Mouse (Mus musculus) intestine, embryonic 14.5 days (tissue): Measurements from ENCODE around the gene Tsfm. TPM values are rescaled to one million over a fixed set of nuclear protein-coding genes. Genes with fewer than 3 reads are reported as not detected.

ENCODE experiments used
- ATAC-seq: fragments of 200-750 bp; cut with Nextera tagmentation; replicated peaks from 2 replicates; pipeline ENCODE4 v1.8.0; 2017; ENCODE audit warnings: low read depth, moderate number of reproducible peaks, moderate TSS enrichment, moderate library complexity; ENCODE audit not compliant: low FRiP score, low TSS enrichment
- DNase-seq: peaks from one replicate; pipeline ENCODE4 v3.0.0-alpha.2; 2018; ENCODE audit warnings: low spot score
- H3K27ac ChIP-seq: fragments of 300-500 bp; sonication (generic); 2 replicates; pipeline ENCODE4 v1.5.1; 2014; ENCODE audit warnings: low read depth, mild to moderate bottlenecking, control low read depth
- H3K27me3 ChIP-seq: fragments of 300-500 bp; sonication (generic); replicated peaks from 2 replicates; pipeline ENCODE4 v1.6.1; 2014; ENCODE audit warnings: low read length, control low read depth; ENCODE audit not compliant: control insufficient read depth, insufficient read depth
- H3K36me3 ChIP-seq: fragments of 300-500 bp; sonication (generic); 2 replicates; pipeline ENCODE4 v1.6.1; 2014; ENCODE audit warnings: low read length, control low read depth; ENCODE audit not compliant: control insufficient read depth, insufficient read depth
- H3K4me1 ChIP-seq: fragments of 300-500 bp; sonication (generic); replicated peaks from 2 replicates; pipeline ENCODE4 v1.6.1; 2014; ENCODE audit warnings: low read length, control low read depth, mixed read lengths; ENCODE audit not compliant: control insufficient read depth, insufficient read depth
- H3K4me2 ChIP-seq: fragments of 300-500 bp; sonication (generic); 2 replicates; pipeline ENCODE4 v1.6.1; 2014; ENCODE audit warnings: low read length
- H3K4me3 ChIP-seq: fragments of 300-500 bp; sonication (generic); 2 replicates; pipeline ENCODE4 v1.5.1; 2014; ENCODE audit warnings: low read depth, low read length, control low read depth, mixed read lengths
- H3K9ac ChIP-seq: fragments of 300-500 bp; sonication (generic); 2 replicates; pipeline ENCODE4 v1.6.1; 2014; ENCODE audit warnings: mild to moderate bottlenecking, low read length
- H3K9me3 ChIP-seq: fragments of 300-500 bp; sonication (generic); 2 replicates; pipeline ENCODE4 v1.6.1; 2016; ENCODE audit warnings: low read length, control low read depth; ENCODE audit not compliant: control insufficient read depth
- WGBS: fragments of 180-500 bp; shearing (Covaris S2); extraction: QIAGEN DNeasy Blood & Tissue Kit; methylation state at CpG from one replicate; pipeline ENCODE4 v1.1.7; 2014; 5-methylcytosine and 5-hydroxymethylcytosine counted together
- polyA plus RNA-seq: library from polyadenylated mRNA; unstranded; fragments of >200 nt; fragmentation: Nextera tagmentation; extraction: Ambion mirVana; gene quantifications from 2 replicates; pipeline ENCODE4 v1.2.1, GENCODE M21; 2014

Gene Tsfm
- polyA plus RNA-seq, 1 experiment from 2014 or later, result 86.3 TPM

GRCm38 (mm10) chr10:126981746-126982145 is 48.9 kb downstream of the Tsfm start:
- peaks cover 73% of the 10 kb centered on the region for H3K4me1 ChIP-seq
- ATAC-seq (no peak), DNase-seq (no peak)
- H3K4me2 ChIP-seq, result peak overlapping the region; percentile 95
- peaks cover 9% of the 10 kb centered on the region; the same call in 1 of the 2 replicates for H3K36me3 ChIP-seq
- H3K27me3 ChIP-seq, result no peaks in the 10 kb centered on the region
- H3K27ac ChIP-seq, result no peak overlapping the region
- peak overlapping the region; percentile 95 for H3K4me3 ChIP-seq
- WGBS, result 48% methylated on average over 3 of the region's 3 CpGs
- H3K9ac ChIP-seq, result no peak overlapping the region
- no peaks in the 10 kb centered on the region for H3K9me3 ChIP-seq

GRCm38 (mm10) chr10:126980933-126981530 is 49.6 kb downstream of the Tsfm start:
- Histone ChIP-seq H3K4me3 (peak overlapping the region; percentile 95), H3K9ac (peak overlapping the region; percentile 97), H3K4me2 (peak overlapping the region; percentile 95), H3K27me3 (no peaks in the 10 kb centered on the region), H3K36me3 (peaks cover 9% of the 10 kb centered on the region; the same call in 1 of the 2 replicates), H3K4me1 (peaks cover 70% of the 10 kb centered on the region), H3K9me3 (no peaks in the 10 kb centered on the region), H3K27ac (peak overlapping the region; percentile 100)
- DNase-seq (no peak), ATAC-seq (no peak)
- WGBS, result 6% methylated on average over 11 of the region's 11 CpGs

GRCm38 (mm10) chr10:126980221-126980932 is 50.3 kb downstream of the Tsfm start:
- H3K4me1 ChIP-seq, result peaks cover 64% of the 10 kb centered on the region
- 1% methylated on average over 16 of the region's 16 CpGs for WGBS
- peak overlapping the region; percentile 95 for H3K4me2 ChIP-seq
- no peak for ATAC-seq
- peak overlapping the region; percentile 97 for H3K9ac ChIP-seq
- DNase-seq, result no peak
- peak overlapping the region; percentile 95 for H3K4me3 ChIP-seq
- H3K27me3 ChIP-seq, result no peaks in the 10 kb centered on the region
- H3K27ac ChIP-seq, result peak overlapping the region; percentile 100
- peaks cover 9% of the 10 kb centered on the region; the same call in 1 of the 2 replicates for H3K36me3 ChIP-seq
- H3K9me3 ChIP-seq, result no peaks in the 10 kb centered on the region

- Histone ChIP-seq H3K9ac (peak overlapping the region; percentile 97), H3K27me3 (no peaks in the 10 kb centered on the region), H3K4me3 (peak overlapping the region; percentile 95), H3K36me3 (peaks cover 9% of the 10 kb centered on the region; the same call in 1 of the 2 replicates), H3K27ac (peak overlapping the region; percentile 100), H3K4me2 (peak overlapping the region; percentile 95), H3K4me1 (peaks cover 57% of the 10 kb centered on the region), H3K9me3 (no peaks in the 10 kb centered on the region)
- ATAC-seq, result no peak
- DNase-seq, result no peak
- WGBS, result under 1% methylated on average over 39 of the region's 57 CpGs
These were observed 50.9 kb downstream of the Tsfm start for GRCm38 (mm10) chr10:126979636-126980151.

- peak overlapping the region; percentile 97 for H3K9ac ChIP-seq
- peaks cover 9% of the 10 kb centered on the region; the same call in 1 of the 2 replicates for H3K36me3 ChIP-seq
- no peaks in the 10 kb centered on the region for H3K9me3 ChIP-seq
- H3K27ac ChIP-seq, result peak overlapping the region; percentile 100
- ATAC-seq (peak; percentile 24), DNase-seq (no peak)
- H3K4me3 ChIP-seq, result peak overlapping the region; percentile 95
- H3K4me2 ChIP-seq, result peak overlapping the region; percentile 95
- 0% methylated on average over 45 of the region's 62 CpGs for WGBS
- no peaks in the 10 kb centered on the region for H3K27me3 ChIP-seq
- H3K4me1 ChIP-seq, result peaks cover 52% of the 10 kb centered on the region
These were observed 51.5 kb downstream of the Tsfm start for GRCm38 (mm10) chr10:126979121-126979635.

GRCm38 (mm10) chr10:126978277-126978994 is 52.2 kb downstream of the Tsfm start, which contains the start of gene Ctdsp2:
TSS of gene Ctdsp2 (plus strand) at chr10:126978717.
- no peaks in the 10 kb centered on the region for H3K27me3 ChIP-seq
- peak within 1 kb of the TSS; percentile 97 for H3K9ac ChIP-seq
- peak within 1 kb of the TSS; percentile 95 for H3K4me2 ChIP-seq
- peaks cover 9% of the 10 kb centered on the region; the same call in 1 of the 2 replicates for H3K36me3 ChIP-seq
- H3K4me1 ChIP-seq, result peaks cover 44% of the 10 kb centered on the region
- ATAC-seq (peak; percentile 94), DNase-seq (peak; percentile 100)
- WGBS, result under 1% methylated on average over 55 of the region's 56 CpGs
- H3K27ac ChIP-seq, result peak within 1 kb of the TSS; percentile 100
- H3K9me3 ChIP-seq, result no peaks in the 10 kb centered on the region
- peak within 1 kb of the TSS; percentile 95 for H3K4me3 ChIP-seq

GRCm38 (mm10) chr10:126977076-126977475 is 53.6 kb downstream of the Tsfm start:
- 57% methylated on average over 4 of the region's 4 CpGs for WGBS
- Histone ChIP-seq H3K4me1 (peaks cover 41% of the 10 kb centered on the region), H3K36me3 (peaks cover 5% of the 10 kb centered on the region; the same call in 1 of the 2 replicates)

GRCm38 (mm10) chr10:126975706-126976105 is 54.9 kb downstream of the Tsfm start:
- DNase-seq, result no peak
- WGBS, result 74% methylated on average over 6 of the region's 6 CpGs
- Histone ChIP-seq H3K4me3 (no peak overlapping the region), H3K36me3 (no peaks in the 10 kb centered on the region), H3K27ac (no peak overlapping the region), H3K9ac (no peak overlapping the region), H3K27me3 (no peaks in the 10 kb centered on the region), H3K4me1 (peaks cover 40% of the 10 kb centered on the region), H3K9me3 (no peaks in the 10 kb centered on the region), H3K4me2 (no peak overlapping the region)
- no peak for ATAC-seq

More at GRCm38 (mm10) chr10:126977076-126977475, 53.6 kb downstream of the Tsfm start:
- DNase-seq (no peak), ATAC-seq (no peak)
- H3K4me3 ChIP-seq, result no peak overlapping the region
- H3K9ac ChIP-seq, result no peak overlapping the region
- H3K27ac ChIP-seq, result peak overlapping the region; percentile 22; the same call in 1 of the 2 replicates
- H3K9me3 ChIP-seq, result no peaks in the 10 kb centered on the region
- no peaks in the 10 kb centered on the region for H3K27me3 ChIP-seq
- peak overlapping the region; percentile 15 for H3K4me2 ChIP-seq
